Mouse (Mus musculus) liver, adult 2 months (tissue): Measurements from ENCODE around the gene Prdm15. TPM values are rescaled to one million over a fixed set of nuclear protein-coding genes. Genes with fewer than 3 reads are reported as not detected.
A peak's percentile ranks its signal among the peaks of the same experiment; 100 is the strongest.

Source experiments
- DNase-seq: peaks from one replicate; pipeline ENCODE4 v3.0.0-alpha.2; 2011; ENCODE audit warnings: low read depth, low spot score; ENCODE audit errors: extremely low read depth
- H3K27ac ChIP-seq: fragments of 200-500 bp; replicated peaks from 2 replicates; pipeline ENCODE4 v1.5.1; 2012; ENCODE audit warnings: low read depth, mild to moderate bottlenecking, control low read depth, inconsistent platforms, low read length; ENCODE audit not compliant: insufficient read depth
- H3K27me3 ChIP-seq: fragments of 200-500 bp; 2 replicates; pipeline ENCODE4 v1.6.1; 2012; ENCODE audit warnings: mild to moderate bottlenecking, moderate library complexity, low read length, inconsistent platforms; ENCODE audit not compliant: control insufficient read depth, insufficient read depth
- H3K36me3 ChIP-seq: fragments of 200-500 bp; 2 replicates; pipeline ENCODE4 v1.6.1; 2012; ENCODE audit warnings: low read length, inconsistent platforms; ENCODE audit not compliant: control insufficient read depth, insufficient read depth
- H3K4me1 ChIP-seq: fragments of 200-500 bp; 2 replicates; pipeline ENCODE4 v1.6.1; 2011; ENCODE audit warnings: low read length; ENCODE audit not compliant: control insufficient read depth, insufficient read depth
- H3K4me3 ChIP-seq: fragments of 200-500 bp; 2 replicates; pipeline ENCODE4 v1.5.1; 2011; ENCODE audit warnings: low read depth, mild to moderate bottlenecking, control low read depth, low read length, moderate library complexity; ENCODE audit not compliant: insufficient read depth
- H3K79me2 ChIP-seq: fragments of 200-500 bp; 2 replicates; pipeline ENCODE4 v1.6.1; 2012; ENCODE audit warnings: inconsistent platforms, mild to moderate bottlenecking, low read length, moderate library complexity; ENCODE audit not compliant: control insufficient read depth, insufficient read depth
- H3K9ac ChIP-seq: fragments of 200-500 bp; 2 replicates; pipeline ENCODE4 v1.6.1; 2012; ENCODE audit warnings: low read depth, mild to moderate bottlenecking, control low read depth, inconsistent platforms, low read length
- CTCF ChIP-seq: fragments of 200-500 bp; IDR thresholded peaks from 2 replicates; pipeline ENCODE4 v1.5.1; 2011; ENCODE audit warnings: low read depth, low read length, control low read depth
- POLR2A ChIP-seq: fragments of 200-500 bp; IDR thresholded peaks from 2 replicates; pipeline ENCODE4 v1.6.1; 2011; ENCODE audit warnings: low read length, control low read depth; ENCODE audit not compliant: insufficient read depth; ENCODE audit errors: extremely low read depth
- WGBS: fragments of 180-500 bp; shearing (Covaris S2); methylation state at CpG from one replicate; pipeline ENCODE4 v1.1.7; 2018; 5-methylcytosine and 5-hydroxymethylcytosine counted together
- polyA plus RNA-seq: library from polyadenylated mRNA; depleted of rRNA; stranded (reverse); fragments of >200 nt; gene quantifications from 2 replicates; pipeline ENCODE4 v1.2.3, GENCODE M21; 2012
- total RNA-seq: library from RNA; depleted of rRNA; stranded (reverse); fragments of >200 nt; gene quantifications from 2 replicates; pipeline ENCODE4 v1.2.3, GENCODE M21; 2014

Prdm15 gene
- total and polyA plus RNA-seq, 2 experiments: 3.0 to 6.2 TPM

GRCm38 (mm10) chr16:97844967-97845937, 6.4 kb downstream of the Prdm15 start:
- DNase-seq: peak; percentile 24
- Histone ChIP-seq H3K9ac (no peak overlapping the region), H3K36me3 (peaks cover 2% of the 10 kb centered on the region; the same call in 1 of the 2 replicates), H3K27me3 (no peaks in the 10 kb centered on the region), H3K4me3 (no peak overlapping the region), H3K4me1 (peaks cover 8% of the 10 kb centered on the region), H3K79me2 (peaks cover 9% of the 10 kb centered on the region; the same call in 1 of the 2 replicates), H3K27ac (peak overlapping the region; percentile 35)
- no peak for TF ChIP-seq CTCF
- TF ChIP-seq POLR2A: no peak
- WGBS: 72% methylated on average over 12 of the region's 12 CpGs

DNA sequence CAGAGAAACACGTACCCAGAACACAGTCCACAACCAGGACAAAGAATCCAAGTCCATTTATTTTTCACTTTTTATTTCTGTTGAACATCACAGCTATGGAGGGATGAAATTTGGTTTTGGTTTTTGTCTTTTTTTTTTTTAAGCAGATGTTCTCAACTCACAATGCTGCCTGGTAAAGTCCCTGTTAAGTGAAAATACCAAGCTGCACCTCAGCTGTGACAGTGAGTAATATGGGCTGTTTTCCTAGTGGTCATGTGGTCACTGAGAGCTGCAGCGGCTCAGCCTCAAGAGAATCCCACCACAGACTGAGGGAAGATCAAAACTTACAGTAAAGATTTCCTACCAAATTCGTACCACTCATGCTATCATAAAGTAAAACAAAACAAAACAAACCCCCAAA, 19.5 kb downstream of the Prdm15 start:
- Histone ChIP-seq H3K4me3 (no peak overlapping the region), H3K27me3 (no peaks in the 10 kb centered on the region), H3K9ac (no peak overlapping the region), H3K36me3 (peaks cover 43% of the 10 kb centered on the region), H3K27ac (no peak overlapping the region), H3K4me1 (no peaks in the 10 kb centered on the region), H3K79me2 (no peaks in the 10 kb centered on the region)
- TF ChIP-seq CTCF: no peak
- no peak for TF ChIP-seq POLR2A
- 94% methylated on average over 3 of the region's 3 CpGs for WGBS
- DNase-seq: no peak

- DNase-seq: no peak
- Histone ChIP-seq H3K27ac (no peak overlapping the region), H3K4me1 (peaks cover 3% of the 10 kb centered on the region), H3K27me3 (no peaks in the 10 kb centered on the region), H3K9ac (no peak overlapping the region), H3K36me3 (peaks cover 32% of the 10 kb centered on the region), H3K79me2 (no peaks in the 10 kb centered on the region), H3K4me3 (no peak overlapping the region)
- no peak for TF ChIP-seq CTCF
- no peak for TF ChIP-seq POLR2A
- WGBS: 88% methylated on average over 1 of the region's 1 CpGs
These were observed 23.4 kb downstream of the Prdm15 start for GRCm38 (mm10) chr16:97828207-97828606.

DNA sequence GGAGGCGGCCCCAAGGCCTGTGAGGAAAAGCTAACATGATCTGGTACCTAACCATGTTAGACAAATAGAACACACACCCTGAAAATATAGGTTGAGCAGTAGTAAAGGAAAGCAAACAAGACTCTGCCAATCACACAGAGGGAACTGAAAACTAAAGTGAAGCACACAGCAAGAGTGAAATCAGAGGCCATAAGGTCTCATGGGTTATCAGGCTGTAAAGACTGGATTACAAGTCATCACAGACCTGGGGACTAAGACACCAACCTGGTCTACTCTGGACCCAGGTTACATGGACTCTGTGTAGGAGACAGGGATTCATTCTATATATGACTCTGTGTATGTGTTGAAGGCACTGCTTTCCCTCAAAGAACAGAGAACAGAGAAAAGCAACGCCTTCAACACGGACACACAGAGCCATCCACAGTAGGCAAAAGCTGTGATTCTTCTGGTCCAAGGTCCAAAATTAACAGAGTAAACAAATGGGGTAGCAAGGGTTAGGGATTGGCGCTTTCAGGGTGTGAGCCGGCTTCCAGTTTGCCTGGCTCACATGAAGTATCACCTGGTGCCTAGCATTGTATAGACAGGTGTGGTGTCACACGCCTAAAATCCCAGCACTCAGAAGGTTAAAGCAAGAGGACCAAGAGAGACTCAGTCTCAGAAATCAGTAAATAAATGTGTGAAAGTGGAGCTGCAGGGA, 28.2 kb downstream of the Prdm15 start:
- Histone ChIP-seq H3K9ac (no peak overlapping the region), H3K4me1 (peaks cover 3% of the 10 kb centered on the region), H3K4me3 (no peak overlapping the region), H3K36me3 (peaks cover 24% of the 10 kb centered on the region), H3K27me3 (no peaks in the 10 kb centered on the region), H3K79me2 (no peaks in the 10 kb centered on the region), H3K27ac (no peak overlapping the region)
- TF ChIP-seq CTCF (no peak), POLR2A (no peak)
- WGBS: 44% methylated on average over 6 of the region's 6 CpGs
- DNase-seq: peak; percentile 58

- Histone ChIP-seq H3K27me3 (no peaks in the 10 kb centered on the region), H3K36me3 (peaks cover 19% of the 10 kb centered on the region), H3K4me1 (peaks cover 3% of the 10 kb centered on the region), H3K9ac (no peak overlapping the region), H3K79me2 (no peaks in the 10 kb centered on the region), H3K4me3 (no peak overlapping the region), H3K27ac (peak overlapping the region; percentile 48)
- WGBS: 85% methylated on average over 4 of the region's 4 CpGs
- DNase-seq: no peak
- TF ChIP-seq CTCF (no peak), POLR2A (no peak)
These were observed 32.1 kb downstream of the Prdm15 start for GRCm38 (mm10) chr16:97819532-97819931.
